Mouse (Mus musculus) intestine, embryonic 15.5 days (tissue): Measurements from ENCODE around the gene Cenpl. TPM values are rescaled to one million over a fixed set of nuclear protein-coding genes. Genes with fewer than 3 reads are reported as not detected.
A peak's percentile ranks its signal among the peaks of the same experiment; 100 is the strongest.
"Not testable (repeated sequence)": the region's sequence is repeated elsewhere in the genome, so short reads cannot be mapped to it uniquely, and the experiment has no call there.

Experiments used
- ATAC-seq: fragments of 200-750 bp; cut with Nextera tagmentation; 2 replicates; pipeline ENCODE4 v1.8.0; 2017; ENCODE audit warnings: moderate TSS enrichment, moderate library complexity
- H3K27ac ChIP-seq: fragments of 300-500 bp; sonication (generic); 2 replicates; pipeline ENCODE4 v1.5.1; 2015; ENCODE audit warnings: mild to moderate bottlenecking, inconsistent platforms
- H3K27me3 ChIP-seq: fragments of 300-500 bp; sonication (generic); replicated peaks from 2 replicates; pipeline ENCODE4 v1.6.1; 2015; ENCODE audit warnings: inconsistent platforms
- H3K36me3 ChIP-seq: fragments of 300-500 bp; sonication (generic); 2 replicates; pipeline ENCODE4 v1.6.1; 2015; ENCODE audit warnings: inconsistent platforms
- H3K4me1 ChIP-seq: fragments of 300-500 bp; sonication (generic); replicated peaks from 2 replicates; pipeline ENCODE4 v1.6.1; 2015; ENCODE audit warnings: inconsistent platforms
- H3K4me2 ChIP-seq: fragments of 300-500 bp; sonication (generic); replicated peaks from 2 replicates; pipeline ENCODE4 v1.6.1; 2015; ENCODE audit warnings: mild to moderate bottlenecking, inconsistent platforms
- H3K4me3 ChIP-seq: fragments of 300-500 bp; sonication (generic); replicated peaks from 2 replicates; pipeline ENCODE4 v1.5.1; 2015; ENCODE audit warnings: inconsistent platforms
- H3K9ac ChIP-seq: fragments of 300-500 bp; sonication (generic); 2 replicates; pipeline ENCODE4 v1.6.1; 2015; ENCODE audit warnings: inconsistent platforms
- H3K9me3 ChIP-seq: fragments of 300-500 bp; sonication (generic); 2 replicates; pipeline ENCODE4 v1.6.1; 2016; ENCODE audit warnings: inconsistent platforms
- WGBS: fragments of 180-500 bp; shearing (Covaris S2); methylation state at CpG from one replicate; pipeline ENCODE4 v1.1.7; 2015; 5-methylcytosine and 5-hydroxymethylcytosine counted together
- polyA plus RNA-seq: library from polyadenylated mRNA; unstranded; fragments of >200 nt; fragmentation: Nextera tagmentation; extraction: Ambion mirVana; gene quantifications from 2 replicates; pipeline ENCODE4 v1.2.1, GENCODE M21; 2015

The Cenpl gene
- polyA plus RNA-seq: 23.9 and 27.5 TPM in 2 replicates

- H3K36me3 ChIP-seq: no peaks in the 10 kb centered on the region
- H3K9me3 ChIP-seq: no peaks in the 10 kb centered on the region
- peak within 1 kb of the TSS; percentile 75 for H3K27ac ChIP-seq
- WGBS: under 1% methylated on average over 57 of the region's 57 CpGs
- peak; percentile 99 for ATAC-seq
- H3K4me3 ChIP-seq: peak within 1 kb of the TSS; percentile 79
- H3K4me2 ChIP-seq: peak within 1 kb of the TSS; percentile 78
- H3K9ac ChIP-seq: peak within 1 kb of the TSS; percentile 77
- peaks cover 20% of the 10 kb centered on the region for H3K4me1 ChIP-seq
- no peaks in the 10 kb centered on the region for H3K27me3 ChIP-seq
Observed at GRCm38 (mm10) chr1:161070352-161071271, at the start of gene Cenpl, which contains the start of gene Dars2. Gene Cenpl (plus strand): TSS chr1:161070713. Gene Dars2 (minus strand): TSS chr1:161070658.

GRCm38 (mm10) chr1:161025410-161026210 is 44.9 kb upstream of the Cenpl start:
- peak; percentile 65; the same call in 1 of the 2 replicates for ATAC-seq
- H3K9me3 ChIP-seq: no peaks in the 10 kb centered on the region
- no peaks in the 10 kb centered on the region for H3K27me3 ChIP-seq
- H3K4me1 ChIP-seq: no peaks in the 10 kb centered on the region
- H3K36me3 ChIP-seq: no peaks in the 10 kb centered on the region
- no peak overlapping the region for H3K9ac ChIP-seq
- H3K4me2 ChIP-seq: no peak overlapping the region
- H3K27ac ChIP-seq: no peak overlapping the region
- 74% methylated on average over 5 of the region's 5 CpGs for WGBS
- H3K4me3 ChIP-seq: no peak overlapping the region

- Histone ChIP-seq H3K4me1 (no peaks in the 10 kb centered on the region), H3K27ac (no peak overlapping the region), H3K27me3 (no peaks in the 10 kb centered on the region), H3K36me3 (no peaks in the 10 kb centered on the region), H3K4me3 (no peak overlapping the region), H3K4me2 (no peak overlapping the region), H3K9me3 (no peaks in the 10 kb centered on the region), H3K9ac (no peak overlapping the region)
- ATAC-seq: no peak
- WGBS: 83% methylated on average over 2 of the region's 2 CpGs
Observed at GRCm38 (mm10) chr1:161027196-161027595, 43.3 kb upstream of the Cenpl start.

GRCm38 (mm10) chr1:161028427-161028826 is 42.1 kb upstream of the Cenpl start:
- not testable (repeated sequence) for ATAC-seq

GRCm38 (mm10) chr1:161030058-161030457 is 40.5 kb upstream of the Cenpl start:
- no peak overlapping the region for H3K9ac ChIP-seq

More at GRCm38 (mm10) chr1:161028427-161028826, 42.1 kb upstream of the Cenpl start:
- not testable (repeated sequence) for H3K36me3 ChIP-seq, H3K27me3 ChIP-seq, H3K27ac ChIP-seq, H3K4me2 ChIP-seq, H3K4me3 ChIP-seq, H3K9me3 ChIP-seq, H3K4me1 ChIP-seq, H3K9ac ChIP-seq
- WGBS: 93% methylated on average over 1 of the region's 1 CpGs

GRCm38 (mm10) chr1:161031881-161032280 is 38.6 kb upstream of the Cenpl start:
- ATAC-seq: no peak
- Histone ChIP-seq H3K9ac (no peak overlapping the region), H3K4me3 (no peak overlapping the region), H3K36me3 (no peaks in the 10 kb centered on the region), H3K4me2 (no peak overlapping the region), H3K4me1 (no peaks in the 10 kb centered on the region), H3K27me3 (no peaks in the 10 kb centered on the region), H3K9me3 (no peaks in the 10 kb centered on the region), H3K27ac (no peak overlapping the region)
- WGBS: 95% methylated on average over 9 of the region's 9 CpGs

More at GRCm38 (mm10) chr1:161030058-161030457, 40.5 kb upstream of the Cenpl start:
- no peak overlapping the region for H3K4me2 ChIP-seq
- H3K9me3 ChIP-seq: no peaks in the 10 kb centered on the region
- no peaks in the 10 kb centered on the region for H3K27me3 ChIP-seq
- H3K4me1 ChIP-seq: no peaks in the 10 kb centered on the region
- H3K4me3 ChIP-seq: no peak overlapping the region
- H3K36me3 ChIP-seq: no peaks in the 10 kb centered on the region
- ATAC-seq: no peak
- H3K27ac ChIP-seq: no peak overlapping the region
- WGBS: 90% methylated on average over 3 of the region's 3 CpGs

- 92% methylated on average over 7 of the region's 7 CpGs for WGBS
- H3K4me2 ChIP-seq: no peak overlapping the region
- no peaks in the 10 kb centered on the region for H3K27me3 ChIP-seq
- H3K36me3 ChIP-seq: no peaks in the 10 kb centered on the region
- ATAC-seq: no peak
- no peaks in the 10 kb centered on the region for H3K4me1 ChIP-seq
- H3K9ac ChIP-seq: no peak overlapping the region
- H3K4me3 ChIP-seq: no peak overlapping the region
- no peak overlapping the region for H3K27ac ChIP-seq
- H3K9me3 ChIP-seq: no peaks in the 10 kb centered on the region
Observed at GRCm38 (mm10) chr1:161032345-161032744, 38.2 kb upstream of the Cenpl start.

GRCm38 (mm10) chr1:161033856-161034434 is 36.6 kb upstream of the Cenpl start:
- no peaks in the 10 kb centered on the region for H3K9me3 ChIP-seq
- peak overlapping the region; percentile 84 for H3K9ac ChIP-seq
- H3K4me2 ChIP-seq: peak overlapping the region; percentile 69
- ATAC-seq: no peak
- peak overlapping the region; percentile 86 for H3K4me3 ChIP-seq
- no peaks in the 10 kb centered on the region for H3K27me3 ChIP-seq
- no peaks in the 10 kb centered on the region for H3K4me1 ChIP-seq
- under 1% methylated on average over 21 of the region's 21 CpGs for WGBS
- peaks cover 2% of the 10 kb centered on the region; the same call in 1 of the 2 replicates for H3K36me3 ChIP-seq
- H3K27ac ChIP-seq: peak overlapping the region; percentile 94

GRCm38 (mm10) chr1:161034435-161035280 is 35.9 kb upstream of the Cenpl start, which contains the start of gene Zbtb37:
Gene Zbtb37 (minus strand): TSS chr1:161034849.
- under 1% methylated on average over 58 of the region's 76 CpGs for WGBS

GRCm38 (mm10) chr1:161035281-161035785 is 35.2 kb upstream of the Cenpl start:
- peak; percentile 17 for ATAC-seq

More at GRCm38 (mm10) chr1:161034435-161035280, 35.9 kb upstream of the Cenpl start, which contains the start of gene Zbtb37:
- peak within 1 kb of the TSS; percentile 69 for H3K4me2 ChIP-seq
- H3K4me1 ChIP-seq: no peaks in the 10 kb centered on the region
- peak within 1 kb of the TSS; percentile 94 for H3K27ac ChIP-seq
- H3K9me3 ChIP-seq: no peaks in the 10 kb centered on the region
- peak within 1 kb of the TSS; percentile 86 for H3K4me3 ChIP-seq
- no peaks in the 10 kb centered on the region for H3K27me3 ChIP-seq
- peaks cover 2% of the 10 kb centered on the region; the same call in 1 of the 2 replicates for H3K36me3 ChIP-seq
- peak; percentile 92 for ATAC-seq
- H3K9ac ChIP-seq: peak within 1 kb of the TSS; percentile 84

More at GRCm38 (mm10) chr1:161035281-161035785, 35.2 kb upstream of the Cenpl start:
- Histone ChIP-seq H3K4me2 (peak overlapping the region; percentile 57), H3K9ac (peak overlapping the region; percentile 70), H3K4me3 (peak overlapping the region; percentile 86), H3K4me1 (no peaks in the 10 kb centered on the region), H3K27ac (peak overlapping the region; percentile 78), H3K9me3 (no peaks in the 10 kb centered on the region), H3K27me3 (no peaks in the 10 kb centered on the region), H3K36me3 (peaks cover 2% of the 10 kb centered on the region; the same call in 1 of the 2 replicates)
- WGBS: under 1% methylated on average over 14 of the region's 14 CpGs
